Mouse (Mus musculus) C2C12 (cell line): ENCODE results near the gene Slco2b1. TPM values are rescaled to one million over a fixed set of nuclear protein-coding genes. Genes with fewer than 3 reads are reported as not detected.

ENCODE experiments used
- H3K27me3 ChIP-seq: one replicate; pipeline ENCODE4 v1.6.1; 2011; ENCODE audit not compliant: control insufficient read depth, insufficient read depth, insufficient read length
- H3K36me3 ChIP-seq: one replicate; pipeline ENCODE4 v1.6.1; 2011; ENCODE audit not compliant: control insufficient read depth, insufficient read depth
- H3K4me3 ChIP-seq: one replicate; pipeline ENCODE4 v1.5.1; 2011; ENCODE audit warnings: mild to moderate bottlenecking, control low read depth; ENCODE audit not compliant: poor library complexity, insufficient read depth, severe bottlenecking
- H3K79me2 ChIP-seq: one replicate; pipeline ENCODE4 v1.6.1; 2011; ENCODE audit not compliant: control insufficient read depth, insufficient read depth
- H3K79me3 ChIP-seq: one replicate; pipeline ENCODE4 v1.6.1; 2011; ENCODE audit warnings: low read depth, control low read depth
- H3ac ChIP-seq: one replicate; pipeline ENCODE3; 2011; ENCODE audit warnings: low read depth; ENCODE audit not compliant: control insufficient read depth, insufficient read length
- CEBPB ChIP-seq: IDR thresholded peaks from one replicate; pipeline ENCODE4 v1.6.1; 2011; ENCODE audit warnings: low read depth, mild to moderate bottlenecking, control low read depth, moderate library complexity
- CTCF ChIP-seq: IDR thresholded peaks from one replicate; pipeline ENCODE4 v1.5.1; 2011; ENCODE audit not compliant: control insufficient read depth, insufficient read depth, insufficient read length
- FOSL1 ChIP-seq: IDR thresholded peaks from one replicate; pipeline ENCODE4 v1.8.0; 2011; ENCODE audit warnings: mild to moderate bottlenecking, low read length; ENCODE audit not compliant: poor library complexity, insufficient read depth, severe bottlenecking
- MAX ChIP-seq: IDR thresholded peaks from one replicate; pipeline ENCODE4 v1.6.1; 2011; ENCODE audit warnings: mild to moderate bottlenecking, control low read depth
- MYOD1 ChIP-seq: IDR thresholded peaks from one replicate; pipeline ENCODE4 v1.6.1; 2011; ENCODE audit warnings: low read depth; ENCODE audit not compliant: control insufficient read depth, insufficient read length
- MYOG ChIP-seq: IDR thresholded peaks from one replicate; pipeline ENCODE4 v1.6.1; 2011; ENCODE audit not compliant: control insufficient read depth, insufficient read length; ENCODE audit errors: extremely low read depth
- USF1 ChIP-seq: IDR thresholded peaks from one replicate; pipeline ENCODE4 v1.6.1; 2011; ENCODE audit warnings: low read depth, mild to moderate bottlenecking, control low read depth, moderate library complexity
- polyA plus RNA-seq: library from polyadenylated mRNA; unstranded; fragments of >200 nt; fragmentation: generic; extraction: Trizol; gene quantifications from one replicate; pipeline ENCODE4 v1.2.1, GENCODE M21; 2012; ENCODE audit warnings: missing spikeins

Gene Slco2b1
- polyA plus RNA-seq, 1 experiment, result not detected

DNA sequence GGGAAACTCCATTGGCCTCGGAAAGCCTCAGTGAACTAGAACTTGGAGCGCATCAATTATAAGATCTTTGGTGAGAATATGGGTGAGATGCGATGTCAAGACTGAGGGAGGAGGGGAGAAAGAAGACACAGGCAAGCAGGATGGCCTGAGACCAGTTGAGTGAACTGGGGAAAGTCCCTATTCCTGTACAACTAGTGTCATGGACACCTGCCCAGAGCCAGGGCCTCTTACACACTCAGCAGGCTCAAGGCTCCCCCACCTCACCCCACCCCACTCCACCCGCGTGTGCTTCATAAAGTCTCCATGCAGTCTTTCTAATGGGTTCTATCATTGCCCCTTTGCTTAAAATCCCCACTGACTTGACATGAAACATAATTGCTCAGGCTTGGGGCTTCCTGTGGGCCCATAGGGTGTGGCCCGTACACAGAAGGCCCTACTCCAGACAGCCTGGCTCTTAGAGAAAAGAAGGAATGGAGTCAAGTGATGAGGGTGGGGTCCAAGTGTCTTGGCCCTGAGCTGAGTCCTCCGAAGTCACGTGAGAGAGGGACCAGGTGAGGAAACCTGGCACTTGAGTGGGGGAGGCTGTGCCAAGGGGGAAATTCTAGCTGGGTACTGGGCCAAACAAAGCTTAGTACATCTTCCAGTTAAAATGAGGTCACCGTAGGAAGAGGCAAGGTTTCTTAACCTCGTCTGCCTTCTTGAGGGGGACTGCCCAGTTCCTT lies 45.2 kb downstream of the Slco2b1 start:
- TF ChIP-seq CEBPB, result no peak
- no peak for TF ChIP-seq FOSL1
- no peak for TF ChIP-seq MYOD1
- no peak for TF ChIP-seq MYOG
- TF ChIP-seq CTCF, result no peak
- no peak for TF ChIP-seq USF1
- TF ChIP-seq MAX, result no peak

GRCm38 (mm10) chr7:99664571-99665485 lies 46.3 kb downstream of the Slco2b1 start:
- Histone ChIP-seq H3K79me2 (no peaks in the 10 kb centered on the region), H3K27me3 (peaks cover 66% of the 10 kb centered on the region), H3K4me3 (no peak overlapping the region), H3K36me3 (no peaks in the 10 kb centered on the region), H3ac (no peak overlapping the region), H3K79me3 (no peaks in the 10 kb centered on the region)
- TF ChIP-seq MAX, result no peak
- no peak for TF ChIP-seq CEBPB
- no peak for TF ChIP-seq MYOD1
- no peak for TF ChIP-seq CTCF
- TF ChIP-seq FOSL1, result no peak
- TF ChIP-seq USF1, result no peak
- TF ChIP-seq MYOG, result no peak

More for the DNA sequence above, 45.2 kb downstream of the Slco2b1 start:
- Histone ChIP-seq H3K79me2 (no peaks in the 10 kb centered on the region), H3K4me3 (no peak overlapping the region), H3ac (no peak overlapping the region), H3K79me3 (no peaks in the 10 kb centered on the region), H3K27me3 (peaks cover 65% of the 10 kb centered on the region), H3K36me3 (no peaks in the 10 kb centered on the region)

GRCm38 (mm10) chr7:99663507-99664220 lies 47.5 kb downstream of the Slco2b1 start:
- Histone ChIP-seq H3ac (no peak overlapping the region), H3K36me3 (no peaks in the 10 kb centered on the region), H3K27me3 (peaks cover 58% of the 10 kb centered on the region), H3K79me2 (no peaks in the 10 kb centered on the region), H3K4me3 (no peak overlapping the region), H3K79me3 (no peaks in the 10 kb centered on the region)
- TF ChIP-seq MAX (no peak), FOSL1 (no peak), MYOG (no peak), USF1 (no peak), MYOD1 (no peak), CEBPB (no peak), CTCF (no peak)

- H3K79me2 ChIP-seq, result no peaks in the 10 kb centered on the region
- H3ac ChIP-seq, result no peak overlapping the region
- no peaks in the 10 kb centered on the region for H3K36me3 ChIP-seq
- H3K27me3 ChIP-seq, result peaks cover 52% of the 10 kb centered on the region
- H3K4me3 ChIP-seq, result no peak overlapping the region
- TF ChIP-seq CTCF (no peak), USF1 (no peak), CEBPB (no peak), MYOG (no peak)
- H3K79me3 ChIP-seq, result no peaks in the 10 kb centered on the region
These were observed 48.8 kb downstream of the Slco2b1 start for GRCm38 (mm10) chr7:99662311-99662710.

DNA sequence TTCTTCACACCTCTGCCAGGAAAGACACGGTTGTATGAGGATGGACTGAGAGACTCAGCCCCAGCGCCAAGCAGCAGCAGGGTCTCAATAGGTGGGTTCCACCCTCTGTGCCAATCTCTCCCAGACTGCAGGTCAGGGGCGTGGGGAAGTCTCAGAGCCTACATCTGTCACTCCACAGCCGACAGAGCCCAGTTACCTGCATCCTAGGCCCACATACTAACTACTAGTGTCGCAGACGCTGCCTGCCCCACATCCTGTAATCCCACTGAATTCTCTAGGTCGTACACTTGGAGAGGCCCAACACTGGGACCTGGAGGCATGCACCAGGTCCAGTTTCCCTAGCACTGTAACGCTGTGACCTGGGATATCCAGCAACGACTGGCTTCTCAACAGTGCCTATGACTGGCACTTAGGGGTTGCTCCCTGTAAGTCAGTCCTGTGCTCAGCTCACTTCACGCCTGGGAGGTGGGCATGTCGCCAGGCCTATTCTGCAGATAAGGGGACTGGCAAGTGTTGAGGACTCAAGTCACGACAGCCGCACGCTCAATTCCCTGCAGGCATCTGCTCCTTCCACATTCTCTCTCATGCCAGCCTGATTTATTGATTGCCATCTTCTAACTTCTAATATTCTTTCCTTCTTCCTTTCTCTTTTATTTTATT lies 49.4 kb downstream of the Slco2b1 start:
- H3K79me2 ChIP-seq, result no peaks in the 10 kb centered on the region
- H3ac ChIP-seq, result no peak overlapping the region
- TF ChIP-seq MYOG (no peak), MYOD1 (no peak), MAX (no peak), CTCF (no peak), FOSL1 (no peak), CEBPB (no peak), USF1 (no peak)
- H3K79me3 ChIP-seq, result no peaks in the 10 kb centered on the region
- no peaks in the 10 kb centered on the region for H3K36me3 ChIP-seq
- no peak overlapping the region for H3K4me3 ChIP-seq
- peaks cover 46% of the 10 kb centered on the region for H3K27me3 ChIP-seq
